Mouse (Mus musculus) ovary, adult 2 months (tissue): ENCODE results near the gene Cdkl4. TPM values are rescaled to one million over a fixed set of nuclear protein-coding genes. Genes with fewer than 3 reads are reported as not detected.

Experiments used
- polyA plus RNA-seq: library from polyadenylated mRNA; depleted of rRNA; stranded (reverse); fragments of >200 nt; gene quantifications from 2 replicates; pipeline ENCODE4 v1.2.3, GENCODE M21; 2012; rRNA removed

The Cdkl4 gene
- polyA plus RNA-seq = 0.96 and 1.1 TPM in 2 replicates

DNA sequence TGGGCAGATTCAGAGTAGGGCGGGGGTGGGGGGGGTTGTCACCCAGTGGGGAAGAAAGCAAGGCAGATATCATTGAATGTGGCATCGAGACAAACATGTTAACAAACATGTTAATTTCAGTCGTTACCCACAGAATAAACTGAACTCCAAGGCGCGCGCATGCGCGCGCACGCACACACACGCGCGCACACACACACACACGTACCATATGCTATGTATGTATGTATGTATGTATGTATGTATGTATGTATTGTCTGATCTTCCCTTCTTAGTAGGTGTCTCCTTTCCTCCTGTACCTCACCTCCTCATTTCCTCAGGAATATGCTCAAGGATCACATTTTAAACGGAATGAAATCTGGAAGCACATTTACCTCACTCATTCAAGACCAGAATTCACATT lies at the start of gene Cdkl4:
Cdkl4 (minus strand) TSS at position 175 of the 400 bp plus-strand sequence.

DNA sequence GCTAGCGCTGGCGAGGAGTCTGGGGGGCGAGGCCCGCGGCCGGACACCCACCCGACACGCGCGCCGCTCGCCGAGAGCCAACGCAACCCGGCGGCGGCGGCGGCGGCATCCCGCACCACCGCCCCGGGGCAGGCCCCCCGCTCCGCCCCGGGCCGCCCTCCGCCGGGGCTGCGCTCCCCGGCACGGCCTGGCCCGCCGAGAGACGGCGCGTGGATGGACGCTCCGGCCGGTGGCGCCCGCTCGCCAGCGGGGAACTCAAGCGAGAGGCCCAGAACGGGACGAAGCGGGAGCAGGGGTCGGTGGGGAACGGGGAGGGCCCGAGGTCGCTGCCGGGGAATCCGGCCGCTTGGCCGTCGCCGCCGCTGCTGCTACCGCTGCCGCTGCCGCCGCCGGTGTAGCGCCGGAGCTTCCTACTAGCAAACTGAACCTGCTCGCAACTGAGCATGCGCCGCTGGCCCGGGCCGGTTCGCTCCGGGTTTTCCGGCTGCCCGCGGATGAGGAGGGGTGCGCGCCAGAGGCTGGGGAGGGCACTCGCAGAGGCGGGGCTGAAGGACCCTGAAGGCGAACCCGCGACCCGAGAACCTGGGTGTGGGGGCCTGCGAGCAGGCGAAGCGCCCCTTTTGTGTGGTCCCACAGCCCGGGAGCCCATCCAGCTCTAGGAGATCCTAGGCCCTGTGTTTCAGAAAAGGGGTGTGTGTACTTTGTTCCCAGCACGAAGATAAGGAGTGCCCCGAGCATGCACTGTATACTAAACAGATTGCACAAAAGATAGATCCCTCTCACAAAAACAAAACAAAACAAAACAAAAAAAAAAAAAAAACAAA lies 97.4 kb downstream of the Cdkl4 start, which contains the start of gene Sos1:
Sos1 (minus strand) TSS at position 423 of the 824 bp plus-strand sequence.

Other genes starting within 250 kb of the Cdkl4 start
- 1.5 TPM in 1 of 2 replicates, not detected in the other for gene Gm10190, start 204.3 kb downstream of the Cdkl4 start, polyA plus RNA-seq
- gene Sos1, start 97.4 kb downstream of the Cdkl4 start, polyA plus RNA-seq = 2.9 TPM in 2 replicates
- 11.6 and 22.8 TPM in 2 replicates for gene Map4k3, start 150.7 kb upstream of the Cdkl4 start, polyA plus RNA-seq